Mouse (Mus musculus): Measurements from ENCODE around the gene Fads2.

Fads2 gene

GRCm38 (mm10) chr19:10013913-10014312, 87.6 kb downstream of the Fads2 start:
- no peak for DNase-seq (ENCODE audit: low spot score)

- no peak for DNase-seq (ENCODE audit: low spot score)
Observed at GRCm38 (mm10) chr19:10013348-10013747, 88.2 kb downstream of the Fads2 start.

- DNase-seq (ENCODE audit: low spot score), result no peak
Observed at GRCm38 (mm10) chr19:10012827-10013278, 88.7 kb downstream of the Fads2 start.
